Mouse (Mus musculus): ENCODE data around the gene Uvrag. TPM values are rescaled to one million over a fixed set of nuclear protein-coding genes. Genes with fewer than 3 reads are reported as not detected.

The Uvrag gene
- polyA plus RNA-seq, 1 experiment from 2014 or later: 15.7 TPM

DNA sequence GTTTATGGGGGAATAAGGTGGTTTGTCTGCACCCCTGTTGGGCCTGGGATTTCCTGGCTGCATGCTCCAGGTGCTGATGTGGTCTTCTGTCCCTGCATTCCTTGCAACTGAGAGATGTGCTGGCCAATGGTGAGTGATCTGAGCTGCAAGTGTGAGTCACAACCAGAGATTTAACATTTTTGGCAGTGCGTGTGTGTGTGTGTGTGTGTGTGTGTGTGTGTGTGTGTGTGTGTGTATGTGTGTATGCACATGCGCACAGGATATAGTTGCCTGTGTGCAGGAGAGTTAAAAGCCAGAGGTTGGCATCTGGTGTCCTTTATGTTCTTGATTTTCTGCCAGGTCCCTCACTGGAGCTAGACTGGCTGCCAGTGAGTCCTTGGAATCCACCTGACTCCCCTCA, 261.8 kb downstream of the Uvrag start:
- ATAC-seq (ENCODE audit: low FRiP score, low read depth): no peak
- H3K9me3 ChIP-seq: no peaks in the 10 kb centered on the region
- peaks cover 19% of the 10 kb centered on the region for H3K4me1 ChIP-seq
- H3K4me2 ChIP-seq (replicated peaks): no peak overlapping the region
- no peaks in the 10 kb centered on the region for H3K36me3 ChIP-seq
- H3K9ac ChIP-seq (replicated peaks): no peak overlapping the region
- H3K4me3 ChIP-seq: no peak overlapping the region
- H3K27me3 ChIP-seq: peaks cover 15% of the 10 kb centered on the region
- H3K27ac ChIP-seq (replicated peaks): no peak overlapping the region
- 95% methylated on average over 2 of the region's 2 CpGs for WGBS

DNA sequence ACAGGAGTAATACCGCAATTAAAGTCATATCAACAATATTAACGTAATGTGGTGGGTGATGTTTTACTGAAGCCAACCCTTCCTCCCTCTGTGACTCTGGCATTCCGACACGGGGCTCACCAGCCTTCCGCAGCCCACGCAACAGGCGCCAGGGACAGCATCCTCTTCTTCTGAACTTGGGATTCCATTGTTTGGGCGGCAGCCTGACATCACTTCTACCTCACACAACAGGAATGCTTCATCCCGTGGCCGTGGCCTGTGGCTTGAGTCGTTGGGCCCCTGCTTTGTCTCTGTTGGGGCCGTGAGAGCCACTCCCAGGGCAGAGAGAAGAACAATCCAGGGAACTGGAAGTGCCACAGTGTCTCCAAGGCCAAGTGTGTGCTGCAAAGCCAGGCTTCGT, 264.8 kb downstream of the Uvrag start:
- Histone ChIP-seq H3K27ac (replicated peaks) (no peak overlapping the region), H3K27me3 (peaks cover 20% of the 10 kb centered on the region), H3K9ac (replicated peaks) (no peak overlapping the region), H3K36me3 (no peaks in the 10 kb centered on the region), H3K4me3 (no peak overlapping the region), H3K9me3 (no peaks in the 10 kb centered on the region), H3K4me2 (replicated peaks) (no peak overlapping the region), H3K4me1 (peaks cover 19% of the 10 kb centered on the region)
- 43% methylated on average over 13 of the region's 13 CpGs for WGBS
- no peak for ATAC-seq (ENCODE audit: low FRiP score, low read depth)

DNA sequence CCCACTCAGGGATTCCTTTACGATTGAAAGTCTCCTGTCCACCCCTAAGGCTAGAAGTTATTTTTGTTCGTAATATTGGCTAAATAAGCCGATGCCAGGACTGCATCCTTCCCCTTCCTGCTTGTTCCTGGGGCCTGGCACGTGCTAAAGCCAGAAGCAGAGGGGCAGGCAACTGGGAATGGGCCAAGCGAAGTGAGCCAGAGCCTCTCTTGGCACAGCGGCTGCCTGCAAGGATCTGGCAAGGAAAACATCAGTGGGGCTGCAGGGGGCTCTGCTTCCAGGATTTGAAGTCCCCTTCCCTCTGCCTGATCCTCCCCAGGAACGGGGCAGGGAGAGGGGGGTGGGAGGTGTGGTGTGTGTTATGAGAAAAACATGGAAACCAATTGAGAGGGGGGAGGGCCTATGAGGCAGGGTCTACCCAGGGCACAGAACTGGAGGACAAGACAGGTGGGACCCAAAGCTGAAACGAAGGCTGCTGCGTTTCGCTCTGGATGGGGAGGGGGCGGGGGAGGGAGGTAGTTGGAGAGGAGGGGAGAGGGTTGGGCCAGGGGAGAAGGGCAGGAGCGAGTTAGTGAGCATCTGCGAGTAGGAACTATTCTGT, 265.5 kb downstream of the Uvrag start:
- 31% methylated on average over 13 of the region's 13 CpGs for WGBS
- Histone ChIP-seq H3K36me3 (no peaks in the 10 kb centered on the region), H3K9me3 (no peaks in the 10 kb centered on the region), H3K9ac (replicated peaks) (no peak overlapping the region), H3K4me3 (no peak overlapping the region), H3K4me1 (peaks cover 24% of the 10 kb centered on the region), H3K27ac (replicated peaks) (no peak overlapping the region), H3K4me2 (replicated peaks) (no peak overlapping the region), H3K27me3 (peaks cover 25% of the 10 kb centered on the region)
- no peak for ATAC-seq (ENCODE audit: low FRiP score, low read depth)

DNA sequence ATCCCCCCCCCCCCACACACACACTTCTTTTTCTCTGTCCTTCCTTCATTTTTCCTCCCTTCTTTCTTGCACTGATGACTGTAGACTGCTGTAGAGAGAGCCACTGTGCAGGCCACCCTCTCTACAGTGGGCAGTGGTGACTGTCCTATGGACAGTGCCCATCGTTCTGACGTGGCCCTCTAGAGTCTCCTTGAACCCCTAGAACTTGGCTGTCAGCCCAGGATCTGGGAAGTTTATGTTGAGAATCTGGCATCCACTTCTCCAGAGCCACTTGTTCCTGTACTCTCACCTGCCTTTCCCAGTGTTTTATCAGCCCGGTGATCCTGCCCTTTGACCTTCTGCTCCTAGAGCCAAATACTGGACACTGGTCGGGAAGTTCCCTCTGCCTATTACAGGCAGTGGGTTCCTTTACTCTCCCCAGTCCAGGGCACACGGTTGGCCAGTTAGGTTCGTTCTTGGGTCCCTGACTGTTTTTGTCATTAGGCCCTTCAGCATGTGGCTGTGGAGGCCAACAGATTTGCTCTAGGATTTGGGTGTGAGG, 266.5 kb downstream of the Uvrag start:
- H3K27ac ChIP-seq (replicated peaks): no peak overlapping the region
- no peak overlapping the region for H3K9ac ChIP-seq (replicated peaks)
- no peaks in the 10 kb centered on the region for H3K9me3 ChIP-seq
- H3K4me3 ChIP-seq: no peak overlapping the region
- no peak overlapping the region for H3K4me2 ChIP-seq (replicated peaks)
- 69% methylated on average over 6 of the region's 6 CpGs for WGBS
- H3K36me3 ChIP-seq: no peaks in the 10 kb centered on the region
- H3K27me3 ChIP-seq: peaks cover 29% of the 10 kb centered on the region
- peaks cover 25% of the 10 kb centered on the region for H3K4me1 ChIP-seq
- no peak for ATAC-seq (ENCODE audit: low FRiP score, low read depth)

DNA sequence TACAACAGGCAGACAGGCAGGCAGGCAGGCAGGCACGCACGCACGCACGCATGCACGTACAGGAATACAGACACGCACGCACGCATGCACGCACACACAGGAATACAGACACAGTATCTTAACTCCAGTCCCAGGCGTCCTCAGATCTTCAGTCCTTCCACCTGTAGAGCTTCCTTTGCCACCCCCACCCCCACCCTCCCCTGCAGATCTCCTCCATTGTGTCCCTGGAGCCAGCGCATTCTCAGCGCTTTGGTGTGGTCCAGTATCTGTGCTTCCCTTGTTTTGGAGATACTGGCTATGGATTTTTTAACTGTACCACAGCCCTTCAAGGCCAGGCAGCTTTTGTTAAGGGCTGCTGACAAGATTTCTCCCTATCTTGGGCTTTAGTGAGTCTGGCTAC, 267.6 kb downstream of the Uvrag start:
- peaks cover 28% of the 10 kb centered on the region for H3K4me1 ChIP-seq

DNA sequence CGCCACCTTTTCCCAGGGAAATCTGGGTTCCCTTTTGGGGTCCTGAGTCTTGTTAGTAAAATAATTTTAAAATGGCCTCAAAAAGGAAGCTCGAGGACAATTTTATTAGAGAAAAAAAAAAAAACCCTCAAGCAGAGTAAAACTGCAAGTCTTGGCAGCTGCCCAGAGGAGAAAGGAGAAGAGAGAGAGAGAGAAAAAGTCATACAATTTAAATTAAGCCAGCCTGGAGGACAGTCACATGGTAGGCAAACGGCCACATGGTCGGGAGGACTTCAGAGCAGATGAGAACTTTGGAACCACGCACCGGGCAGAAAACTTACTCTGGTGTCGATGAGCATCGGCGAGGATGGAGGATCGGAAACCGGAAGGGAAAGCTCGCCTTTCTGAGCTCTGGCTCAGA, 269.1 kb downstream of the Uvrag start:
- Histone ChIP-seq H3K4me2 (replicated peaks) (no peak overlapping the region), H3K27ac (replicated peaks) (no peak overlapping the region), H3K9me3 (no peaks in the 10 kb centered on the region), H3K4me3 (no peak overlapping the region), H3K36me3 (no peaks in the 10 kb centered on the region), H3K9ac (replicated peaks) (no peak overlapping the region), H3K27me3 (peaks cover 29% of the 10 kb centered on the region), H3K4me1 (peaks cover 34% of the 10 kb centered on the region)
- ATAC-seq (ENCODE audit: low FRiP score, low read depth): no peak
- 74% methylated on average over 12 of the region's 12 CpGs for whole genome bisulfite sequencing

More for the DNA sequence above, 267.6 kb downstream of the Uvrag start:
- Histone ChIP-seq H3K27ac (replicated peaks) (no peak overlapping the region), H3K27me3 (peaks cover 29% of the 10 kb centered on the region), H3K9ac (replicated peaks) (no peak overlapping the region), H3K4me3 (no peak overlapping the region), H3K4me2 (replicated peaks) (no peak overlapping the region), H3K9me3 (no peaks in the 10 kb centered on the region), H3K36me3 (no peaks in the 10 kb centered on the region)
- ATAC-seq (ENCODE audit: low FRiP score, low read depth): no peak
- WGBS: 80% methylated on average over 12 of the region's 12 CpGs

DNA sequence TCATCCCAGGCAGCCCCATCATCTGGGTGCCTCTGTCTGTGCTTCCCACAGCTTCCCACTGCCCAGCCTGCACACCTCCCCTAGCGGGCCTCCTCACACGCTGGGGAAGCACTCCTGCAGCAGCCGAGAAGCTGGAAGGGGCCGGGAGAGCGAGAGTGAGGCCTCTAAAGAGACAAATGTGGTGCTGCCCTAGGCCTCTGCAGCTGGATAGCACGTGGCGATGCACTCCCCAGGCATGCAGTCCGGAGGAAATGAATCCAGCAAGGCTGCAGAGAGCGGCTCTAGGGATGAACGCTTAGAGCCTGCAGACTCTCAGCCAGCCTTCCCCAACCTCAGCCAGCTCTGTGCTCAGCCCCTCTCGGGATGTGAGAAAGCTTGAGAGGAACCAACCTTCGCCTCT, 270.1 kb downstream of the Uvrag start:
- H3K27ac ChIP-seq (replicated peaks): no peak overlapping the region
- no peak for ATAC-seq (ENCODE audit: low FRiP score, low read depth)
- WGBS: 21% methylated on average over 12 of the region's 12 CpGs

DNA sequence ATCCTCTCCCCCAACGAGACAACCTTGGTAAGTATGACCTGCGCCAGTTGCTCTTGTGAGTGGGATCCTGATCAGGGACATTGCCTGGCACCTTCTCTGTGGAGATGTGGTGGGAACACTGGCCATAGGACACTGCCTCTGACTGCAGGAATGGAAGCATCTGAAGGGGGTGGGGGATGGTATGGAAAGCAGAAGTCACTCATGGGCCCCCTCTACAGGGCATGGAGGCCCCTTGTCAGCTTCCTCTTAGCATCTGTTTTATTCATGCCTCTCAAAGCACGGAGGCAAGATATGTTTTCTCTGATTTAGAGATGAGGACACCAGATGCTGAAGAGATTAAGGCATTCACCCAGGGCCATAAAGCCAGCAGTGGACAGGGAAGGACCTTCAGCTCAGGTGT, 271.9 kb downstream of the Uvrag start:
- H3K4me1 ChIP-seq: peaks cover 21% of the 10 kb centered on the region; the same call in 1 of the 2 replicates
- peaks cover 17% of the 10 kb centered on the region for H3K27me3 ChIP-seq

More for the DNA sequence above, 270.1 kb downstream of the Uvrag start:
- Histone ChIP-seq H3K9ac (replicated peaks) (no peak overlapping the region), H3K4me3 (no peak overlapping the region), H3K4me1 (peaks cover 26% of the 10 kb centered on the region), H3K4me2 (replicated peaks) (no peak overlapping the region), H3K27me3 (peaks cover 28% of the 10 kb centered on the region), H3K36me3 (no peaks in the 10 kb centered on the region), H3K9me3 (no peaks in the 10 kb centered on the region)

DNA sequence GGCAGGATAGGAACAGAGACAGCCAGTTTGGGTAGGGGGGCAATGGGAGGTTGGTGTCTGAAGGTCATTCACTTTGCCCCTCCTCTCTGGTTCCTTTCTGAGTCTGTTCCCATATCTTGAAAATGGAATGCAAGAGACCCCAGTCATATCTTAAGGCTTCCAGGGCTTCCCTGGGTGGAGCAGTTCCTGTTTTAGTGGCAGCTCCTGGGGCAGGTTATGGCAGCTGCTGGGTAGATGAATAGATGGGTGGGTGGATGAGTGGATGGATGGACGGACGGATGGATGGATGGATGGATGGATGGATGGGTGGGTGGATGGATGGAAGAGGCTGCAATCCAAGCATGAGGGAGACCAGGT, 273.2 kb downstream of the Uvrag start:
- no peaks in the 10 kb centered on the region for H3K9me3 ChIP-seq
- H3K36me3 ChIP-seq: no peaks in the 10 kb centered on the region
- peaks cover 17% of the 10 kb centered on the region for H3K27me3 ChIP-seq
- no peak overlapping the region for H3K4me3 ChIP-seq
- no peak for ATAC-seq (ENCODE audit: low FRiP score, low read depth)
- H3K27ac ChIP-seq (replicated peaks): no peak overlapping the region
- WGBS: 90% methylated on average over 2 of the region's 2 CpGs
- H3K4me1 ChIP-seq: peaks cover 21% of the 10 kb centered on the region; the same call in 1 of the 2 replicates
- H3K9ac ChIP-seq (replicated peaks): no peak overlapping the region
- H3K4me2 ChIP-seq (replicated peaks): no peak overlapping the region

More for the DNA sequence above, 271.9 kb downstream of the Uvrag start:
- ATAC-seq (ENCODE audit: low FRiP score, low read depth): no peak
- WGBS: 60% methylated on average over 3 of the region's 3 CpGs
- H3K36me3 ChIP-seq: no peaks in the 10 kb centered on the region
- H3K9ac ChIP-seq (replicated peaks): no peak overlapping the region
- no peak overlapping the region for H3K27ac ChIP-seq (replicated peaks)
- no peaks in the 10 kb centered on the region for H3K9me3 ChIP-seq
- H3K4me2 ChIP-seq (replicated peaks): no peak overlapping the region
- H3K4me3 ChIP-seq: no peak overlapping the region

DNA sequence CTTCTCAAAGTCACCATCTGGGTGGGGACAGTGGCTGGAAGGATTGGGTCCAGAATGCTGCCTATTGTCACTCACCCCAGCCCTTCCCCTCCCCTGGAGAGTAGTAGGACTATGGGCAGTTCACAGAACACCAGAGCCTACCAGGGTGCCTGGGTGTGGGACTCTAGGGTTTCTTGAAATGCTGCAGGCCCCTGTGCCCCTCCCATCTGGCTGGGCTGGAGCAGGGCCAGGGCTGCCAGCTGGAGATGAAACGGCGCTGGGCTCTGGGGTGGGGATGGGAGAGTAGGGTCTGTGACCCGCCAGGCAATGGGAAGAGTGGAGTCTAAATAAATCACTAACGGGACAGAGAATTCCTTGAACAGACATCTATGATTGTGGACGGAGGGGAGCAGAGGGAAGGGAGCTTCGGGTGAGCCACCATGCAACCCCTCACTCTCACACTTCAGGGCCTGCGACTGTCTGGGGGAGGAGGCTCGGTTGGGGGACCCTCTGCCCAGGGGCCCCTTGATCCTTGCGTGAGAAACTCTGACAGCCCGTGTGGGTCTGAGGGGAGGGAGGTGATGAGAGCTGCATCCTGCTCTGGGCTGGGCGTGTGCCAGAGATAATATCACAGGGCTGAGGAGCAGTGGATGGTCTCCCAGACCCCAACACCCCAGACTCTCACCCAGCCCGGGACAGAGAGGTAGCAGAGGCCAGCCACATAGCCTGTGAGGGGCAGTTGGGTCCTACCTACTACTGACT, 273.7 kb downstream of the Uvrag start:
- WGBS: 41% methylated on average over 12 of the region's 12 CpGs
- H3K9ac ChIP-seq (replicated peaks): no peak overlapping the region
- peaks cover 21% of the 10 kb centered on the region; the same call in 1 of the 2 replicates for H3K4me1 ChIP-seq
- H3K4me2 ChIP-seq (replicated peaks): no peak overlapping the region
- no peak for ATAC-seq (ENCODE audit: low FRiP score, low read depth)
- H3K27ac ChIP-seq (replicated peaks): no peak overlapping the region
- H3K9me3 ChIP-seq: no peaks in the 10 kb centered on the region
- H3K36me3 ChIP-seq: no peaks in the 10 kb centered on the region
- H3K27me3 ChIP-seq: peaks cover 17% of the 10 kb centered on the region; the same call in 1 of the 2 replicates
- no peak overlapping the region for H3K4me3 ChIP-seq

DNA sequence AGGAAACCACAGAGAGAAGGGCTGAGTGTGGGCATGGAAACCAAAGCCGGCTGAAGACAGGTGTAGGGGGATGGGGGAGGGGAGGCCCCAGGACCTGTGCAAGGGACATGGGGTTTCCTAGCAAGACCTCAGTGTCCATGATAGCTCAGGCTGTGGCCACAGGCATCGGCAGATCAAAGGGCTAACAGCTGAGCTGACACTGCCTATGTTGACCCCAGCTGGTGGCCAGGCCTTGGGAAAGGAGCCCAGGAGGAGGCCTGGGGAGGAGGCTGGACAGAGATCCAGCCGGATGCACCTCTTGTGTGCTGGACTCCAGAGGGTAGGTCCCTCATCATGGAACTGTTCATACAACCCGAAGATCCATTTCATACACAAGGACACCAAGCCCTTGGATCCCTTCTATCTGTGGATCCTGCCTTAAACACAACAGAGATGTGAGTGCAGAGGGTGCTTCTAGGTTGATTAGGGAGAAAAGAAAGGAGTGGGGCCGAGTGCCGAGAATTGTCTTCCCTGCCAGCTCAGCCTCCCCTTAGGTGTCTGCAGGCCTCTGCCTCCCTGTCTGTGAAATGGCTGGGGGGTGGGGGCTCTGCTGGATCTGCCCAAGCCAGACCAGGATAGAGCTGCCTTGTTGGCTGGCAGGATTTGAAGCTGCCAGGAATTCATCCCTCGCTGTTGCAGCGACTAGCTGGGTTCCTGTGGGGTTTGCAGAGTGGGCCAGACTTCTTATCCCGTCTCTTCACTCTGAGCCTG, 276.8 kb downstream of the Uvrag start:
- no peak overlapping the region for H3K27ac ChIP-seq (replicated peaks)
- no peak overlapping the region for H3K9ac ChIP-seq (replicated peaks)
- no peak overlapping the region for H3K4me3 ChIP-seq
- H3K4me1 ChIP-seq: peaks cover 16% of the 10 kb centered on the region; the same call in 1 of the 2 replicates
- H3K9me3 ChIP-seq: no peaks in the 10 kb centered on the region
- H3K36me3 ChIP-seq: no peaks in the 10 kb centered on the region
- H3K4me2 ChIP-seq (replicated peaks): no peak overlapping the region
- H3K27me3 ChIP-seq: peaks cover 3% of the 10 kb centered on the region; the same call in 1 of the 2 replicates
- WGBS: 39% methylated on average over 9 of the region's 9 CpGs
- no peak for ATAC-seq (ENCODE audit: low FRiP score, low read depth)

DNA sequence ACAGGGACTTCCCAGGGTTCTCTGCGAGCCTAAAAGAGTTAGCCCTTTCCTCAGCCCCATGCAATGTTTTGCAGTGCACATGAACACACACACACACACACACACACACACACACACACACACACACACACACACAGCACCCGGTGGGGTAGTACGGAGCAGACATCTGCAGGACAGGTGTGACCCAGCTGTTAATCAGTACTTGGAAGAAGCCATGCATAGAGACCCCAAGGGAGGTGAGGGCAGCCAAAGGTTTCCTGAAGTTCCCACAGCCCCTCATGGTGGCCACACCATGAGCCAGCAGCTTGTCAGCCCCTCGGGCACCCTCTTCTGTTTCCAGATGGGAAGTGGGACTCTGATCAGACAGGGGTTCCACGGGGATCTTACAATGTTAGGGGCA, 277.9 kb downstream of the Uvrag start:
- WGBS: 79% methylated on average over 5 of the region's 5 CpGs
- Histone ChIP-seq H3K4me2 (replicated peaks) (no peak overlapping the region), H3K9me3 (no peaks in the 10 kb centered on the region), H3K4me3 (no peak overlapping the region), H3K27me3 (peaks cover 2% of the 10 kb centered on the region; the same call in 1 of the 2 replicates), H3K27ac (replicated peaks) (no peak overlapping the region), H3K9ac (replicated peaks) (no peak overlapping the region), H3K36me3 (no peaks in the 10 kb centered on the region), H3K4me1 (peaks cover 11% of the 10 kb centered on the region; the same call in 1 of the 2 replicates)
- no peak for ATAC-seq (ENCODE audit: low FRiP score, low read depth)

Measured in midbrain, embryonic 12.5 days (tissue).